Mouse (Mus musculus) layer of hippocampus, adult 9-11 months (tissue): ENCODE measurements at regions not wholly inside any gene's neighbourhood (a gene's known extent, or its start where the extent isn't known, plus 50 kb on each side); places are given as distances from the start of the nearest gene placed in this dataset.

Experiments
- DNase-seq: peaks from one replicate; pipeline ENCODE4 v3.0.0; 2022

- DNase-seq: no peak
Observed at GRCm38 (mm10) chr16:5445776-5446175, 190.0 kb upstream of the Eef2kmt start.

DNA sequence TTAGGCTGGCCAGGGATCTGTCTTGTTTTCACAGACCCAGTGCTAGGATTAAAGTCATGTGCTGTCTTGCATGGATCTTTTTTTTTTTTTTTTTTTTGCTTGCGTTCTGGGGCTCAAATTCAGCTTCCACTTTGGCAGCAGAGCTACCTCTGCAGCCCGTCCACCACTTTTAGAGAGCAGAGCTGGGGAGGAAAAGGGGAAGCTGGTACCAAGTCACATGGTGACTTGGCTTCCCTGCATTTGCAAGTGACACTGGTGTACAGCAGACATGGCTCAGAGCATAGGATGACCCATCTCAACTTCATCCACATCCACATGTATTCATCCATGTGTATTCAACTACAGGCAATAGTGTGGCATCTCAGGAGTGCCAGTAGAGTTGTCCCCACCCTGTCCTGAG lies 189.0 kb upstream of the Eef2kmt start:
- no peak for DNase-seq

GRCm38 (mm10) chr16:5439717-5440116 lies 183.9 kb upstream of the Eef2kmt start:
- no peak for DNase-seq

DNA sequence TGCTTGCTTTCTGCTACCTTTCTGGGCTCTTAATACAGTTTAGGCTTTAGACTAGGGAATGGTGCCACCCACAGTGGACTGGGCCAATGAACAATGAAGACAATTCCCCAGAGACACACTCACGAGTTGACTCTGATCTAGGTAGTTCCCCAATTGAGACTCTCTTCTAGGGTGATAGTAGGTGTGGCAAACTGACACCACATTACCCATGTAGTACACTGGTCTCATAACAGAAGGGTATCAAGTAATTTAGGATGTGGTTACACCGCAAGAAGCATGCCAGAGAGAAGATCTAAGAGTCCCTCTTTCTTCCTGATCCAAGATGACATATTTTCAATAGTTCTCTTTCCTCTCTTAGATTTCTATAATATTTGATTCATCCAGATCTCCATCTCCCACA lies 182.6 kb upstream of the Eef2kmt start:
- DNase-seq: no peak

DNA sequence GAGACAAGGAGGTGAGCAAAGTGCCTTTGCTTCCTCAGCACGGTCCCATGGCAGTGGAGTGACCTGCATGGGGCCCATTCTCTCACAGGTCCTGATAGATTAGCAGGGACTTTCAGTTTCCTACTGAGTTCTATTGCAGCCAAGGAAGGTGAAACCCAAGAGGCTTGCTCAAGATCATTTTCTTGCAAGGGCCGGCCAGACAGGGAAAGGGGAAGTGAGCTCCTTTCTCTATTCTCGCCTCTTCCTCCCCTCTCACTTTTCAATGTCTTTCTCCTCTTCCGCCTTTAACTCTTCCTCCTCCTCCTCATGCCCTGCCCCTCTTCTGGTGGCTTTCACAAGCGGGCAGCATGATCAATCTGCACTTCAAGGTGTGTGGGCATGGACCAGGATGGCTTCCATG lies 175.9 kb upstream of the Eef2kmt start:
- DNase-seq: peak; percentile 26

- peak; percentile 88 for DNase-seq
Observed at GRCm38 (mm10) chr16:5431111-5431510, 175.3 kb upstream of the Eef2kmt start.

GRCm38 (mm10) chr16:5429466-5429865 lies 173.7 kb upstream of the Eef2kmt start:
- DNase-seq: no peak

- no peak for DNase-seq
Observed at GRCm38 (mm10) chr16:5425908-5426307, 170.1 kb upstream of the Eef2kmt start.

DNA sequence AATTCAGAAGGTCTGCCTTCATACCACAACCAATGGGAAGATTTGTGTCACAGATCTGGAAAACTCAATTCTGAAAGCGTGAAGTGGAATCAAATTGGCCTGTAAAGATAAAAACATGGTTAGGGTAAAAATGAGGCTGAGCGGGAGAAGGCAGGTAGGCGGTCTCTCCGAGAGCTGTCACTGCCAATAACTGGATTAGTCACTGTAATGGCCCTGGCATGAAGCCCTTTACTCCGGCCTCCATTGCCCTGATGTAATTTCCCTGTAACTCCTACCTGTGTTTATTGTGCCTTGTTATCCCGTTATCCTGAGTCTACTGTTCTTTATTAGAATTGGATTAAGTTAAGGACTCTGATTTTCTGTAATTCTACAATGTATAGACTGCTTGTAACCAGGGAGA lies 166.3 kb upstream of the Eef2kmt start:
- DNase-seq: no peak

DNA sequence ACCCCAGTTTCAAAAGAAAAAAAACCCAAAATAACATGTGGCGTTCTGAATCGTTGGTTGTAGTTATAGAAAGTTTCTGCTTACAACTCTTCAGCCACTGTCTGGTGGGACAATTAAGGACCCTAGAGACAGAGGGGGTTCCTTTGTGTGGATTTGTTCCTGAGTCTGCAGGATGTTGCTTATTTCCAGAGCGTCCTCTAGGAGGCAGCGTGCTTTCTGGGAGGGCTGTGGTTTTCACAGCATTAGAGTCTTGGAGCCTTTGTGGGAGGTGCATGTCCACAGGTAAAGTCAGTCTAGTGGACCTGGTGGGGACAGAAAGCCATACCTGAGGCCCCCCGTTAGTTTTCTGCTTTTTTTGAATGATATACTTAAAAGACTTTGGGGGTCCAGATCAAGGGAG lies 165.8 kb upstream of the Eef2kmt start:
- DNase-seq: no peak

- DNase-seq: no peak
Observed at GRCm38 (mm10) chr16:5419467-5419866, 163.7 kb upstream of the Eef2kmt start.

DNA sequence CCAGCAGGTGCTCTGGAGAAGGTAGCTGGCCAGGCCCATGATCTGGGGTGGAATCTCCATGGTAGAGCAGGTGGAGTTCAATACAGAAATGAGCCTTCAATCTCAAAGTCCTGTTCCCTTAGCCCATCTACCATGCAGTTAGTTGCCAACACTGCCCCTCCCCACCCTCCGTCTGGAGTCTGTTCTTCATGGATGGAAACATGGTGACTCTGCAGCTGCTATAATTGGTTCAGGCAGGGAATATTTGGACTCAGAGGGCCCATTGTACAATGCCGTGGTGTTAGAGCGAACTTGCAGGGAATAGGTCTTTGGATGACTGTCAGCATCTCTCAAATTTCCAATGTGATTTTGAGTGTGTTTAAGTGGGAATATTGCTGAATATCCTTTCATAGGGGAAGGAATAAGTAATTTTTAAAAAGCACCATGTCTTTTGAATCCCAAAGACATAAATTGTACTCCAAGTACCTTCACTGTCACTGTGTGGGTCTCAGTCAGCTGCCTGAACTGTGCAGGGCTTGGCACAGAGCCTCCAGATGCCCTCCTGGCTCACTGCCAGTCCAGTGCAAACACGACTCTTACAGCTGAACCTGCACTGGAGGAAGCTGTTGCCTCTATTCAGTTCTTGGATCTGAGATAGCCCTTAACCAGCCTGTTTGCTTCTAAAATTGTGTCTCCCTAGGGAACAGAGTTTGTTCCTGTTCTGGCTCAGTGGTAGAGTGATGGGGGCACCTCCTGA lies 162.8 kb upstream of the Eef2kmt start:
- DNase-seq: no peak

GRCm38 (mm10) chr16:5415310-5415709 lies 159.5 kb upstream of the Eef2kmt start:
- DNase-seq: no peak

DNA sequence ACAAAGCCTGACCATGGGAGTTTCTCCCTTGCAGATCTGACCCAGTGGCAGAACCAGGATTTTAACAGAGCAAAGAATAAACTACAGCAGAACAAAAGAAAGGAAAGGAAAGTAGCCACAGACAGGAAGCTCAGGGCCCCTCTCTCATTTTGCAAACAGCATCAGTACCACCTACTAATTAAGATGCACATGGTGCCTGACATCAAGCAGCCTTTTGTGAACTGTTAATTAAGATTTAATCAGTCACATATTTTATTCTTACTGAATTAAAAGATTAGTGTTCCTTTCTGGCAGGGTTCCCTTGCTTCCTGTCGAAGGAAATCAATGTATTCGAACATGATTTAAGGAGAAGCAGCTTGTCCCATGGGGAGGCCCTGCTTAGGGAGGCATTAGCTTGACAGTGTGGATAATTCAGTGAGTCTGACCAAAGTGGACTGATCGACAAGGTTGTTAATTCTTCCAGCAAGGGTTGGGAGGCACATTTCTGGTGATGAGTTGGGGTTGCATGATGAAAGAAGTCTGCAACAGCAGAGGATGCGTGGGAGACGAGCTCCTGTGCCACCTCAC lies 156.1 kb upstream of the Eef2kmt start:
- no peak for DNase-seq

- DNase-seq: peak; percentile 36
Observed at GRCm38 (mm10) chr16:5406711-5407110, 150.9 kb upstream of the Eef2kmt start.

DNA sequence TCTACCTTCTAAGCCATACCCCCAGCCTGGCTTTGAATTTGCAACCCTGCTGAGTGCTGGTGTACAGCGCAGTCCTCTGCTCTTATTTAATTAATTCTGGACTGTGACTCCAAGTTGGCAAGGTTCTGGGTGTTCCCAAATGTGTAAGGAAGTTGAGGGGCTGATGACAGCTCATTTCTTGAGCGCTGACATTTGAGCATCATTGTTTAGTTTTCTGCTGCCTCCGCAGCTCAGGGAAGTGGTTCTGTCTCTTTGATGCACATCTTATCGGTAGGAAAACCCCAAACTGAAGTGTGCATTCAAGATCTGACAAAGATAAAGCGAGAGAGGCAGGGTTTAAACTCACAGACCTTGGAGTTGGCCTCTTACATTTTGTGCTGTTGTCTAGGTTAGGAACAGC lies 137.6 kb upstream of the Eef2kmt start:
- peak; percentile 27 for DNase-seq

DNA sequence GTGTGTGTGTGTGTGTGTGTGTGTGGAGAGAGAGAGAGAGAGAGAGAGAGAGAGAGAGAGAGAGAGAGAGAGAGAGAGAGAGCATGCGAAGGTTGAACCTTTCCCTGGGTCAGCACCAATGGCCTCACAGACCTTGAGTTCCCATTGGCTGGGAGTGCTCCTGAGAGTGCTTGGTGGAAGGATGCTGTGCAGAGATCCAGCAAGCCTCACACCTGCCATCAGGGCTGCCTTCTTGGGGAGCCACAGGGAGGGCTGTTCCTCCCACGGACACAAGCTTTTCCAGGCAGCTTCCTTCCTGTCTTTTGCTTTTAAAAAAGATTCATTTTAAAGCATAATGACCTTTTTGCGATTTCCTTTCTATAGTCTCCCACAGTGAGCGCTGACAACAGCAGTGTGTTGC lies 127.1 kb upstream of the Eef2kmt start:
- peak; percentile 44 for DNase-seq

GRCm38 (mm10) chr16:5382228-5382884 lies 126.6 kb upstream of the Eef2kmt start:
- DNase-seq: peak; percentile 55

GRCm38 (mm10) chr16:5380626-5381025 lies 124.8 kb upstream of the Eef2kmt start:
- no peak for DNase-seq

GRCm38 (mm10) chr16:5377001-5377400 lies 121.2 kb upstream of the Eef2kmt start:
- no peak for DNase-seq

DNA sequence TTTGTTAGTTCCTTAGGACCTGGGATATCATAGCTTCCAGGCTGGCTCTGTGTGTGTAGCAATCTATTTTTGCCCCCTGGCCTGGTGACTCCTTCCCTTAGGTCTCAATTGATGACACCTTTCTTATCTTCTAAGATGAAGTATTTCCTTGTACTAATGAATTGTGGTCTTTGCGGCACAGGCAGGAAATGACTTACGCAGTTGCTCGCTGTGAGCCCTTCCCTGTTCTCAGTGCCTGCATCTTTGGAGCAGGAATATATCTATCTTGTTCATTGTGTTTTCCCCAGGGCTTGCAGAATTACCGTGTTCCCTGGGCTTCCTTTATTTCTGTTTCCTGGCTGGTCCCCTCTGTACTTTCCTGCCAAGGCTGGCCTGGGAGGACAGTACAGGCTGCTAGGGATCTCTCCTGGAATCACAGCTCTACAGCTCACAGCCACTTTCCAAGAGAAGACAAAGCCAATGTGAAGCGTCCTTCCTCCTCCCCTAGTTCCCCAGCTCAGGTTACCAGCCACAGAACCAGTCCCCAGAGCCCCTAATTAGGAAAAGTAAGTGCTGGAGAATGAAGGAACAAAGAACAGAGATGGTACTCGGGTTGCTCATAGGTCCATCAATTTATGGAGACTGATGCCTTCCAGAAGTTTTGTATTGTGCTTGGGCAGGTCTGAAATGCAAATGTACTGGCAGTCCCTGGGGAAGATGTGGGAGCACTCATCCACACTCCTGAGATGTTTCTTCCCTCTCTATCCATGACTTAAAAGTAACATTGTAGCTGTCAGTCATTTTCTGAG lies 119.2 kb upstream of the Eef2kmt start:
- DNase-seq: no peak

- no peak for DNase-seq
Observed at GRCm38 (mm10) chr16:5371175-5371893, 115.6 kb upstream of the Eef2kmt start.

- no peak for DNase-seq
Observed at GRCm38 (mm10) chr16:5370496-5370895, 114.7 kb upstream of the Eef2kmt start.
